Mouse (Mus musculus) cerebellum, adult 2 months (tissue): ENCODE data around the gene Grm1.

Source experiments
- CTCF ChIP-seq: fragments of 200-500 bp; IDR thresholded peaks from 2 replicates; pipeline ENCODE4 v1.5.1; 2011; ENCODE audit warnings: low read depth, mild to moderate bottlenecking, control low read depth, low read length, moderate library complexity, borderline replicate concordance; ENCODE audit not compliant: insufficient read depth
- POLR2A ChIP-seq: fragments of 200-500 bp; IDR thresholded peaks from 2 replicates; pipeline ENCODE4 v1.6.1; 2011; ENCODE audit warnings: low read length, control low read depth, borderline replicate concordance; ENCODE audit not compliant: insufficient read depth

GRCm38 (mm10) chr10:10935806-10936205 is 146.3 kb downstream of the Grm1 start:
- TF ChIP-seq CTCF: no peak
- no peak for TF ChIP-seq POLR2A
